Mouse (Mus musculus) pancreas, adult 10 weeks (tissue): ENCODE measurements around the gene Zc3h7b. TPM values are rescaled to one million over a fixed set of nuclear protein-coding genes. Genes with fewer than 3 reads are reported as not detected.

Experiments
- polyA plus RNA-seq: library from polyadenylated mRNA; stranded (reverse); fragments of 350-450 nt; fragmentation: Illumina TruSeq; extraction: RNeasy Lipid Tissue Mini Kit (QIAGEN cat#74804); gene quantifications from one replicate; pipeline ENCODE4 v1.2.3, GENCODE M21; 2015; ENCODE audit warnings: low read depth, low replicate concordance; ENCODE audit not compliant: insufficient read depth

Zc3h7b gene
- 7.7 TPM for polyA plus RNA-seq

DNA sequence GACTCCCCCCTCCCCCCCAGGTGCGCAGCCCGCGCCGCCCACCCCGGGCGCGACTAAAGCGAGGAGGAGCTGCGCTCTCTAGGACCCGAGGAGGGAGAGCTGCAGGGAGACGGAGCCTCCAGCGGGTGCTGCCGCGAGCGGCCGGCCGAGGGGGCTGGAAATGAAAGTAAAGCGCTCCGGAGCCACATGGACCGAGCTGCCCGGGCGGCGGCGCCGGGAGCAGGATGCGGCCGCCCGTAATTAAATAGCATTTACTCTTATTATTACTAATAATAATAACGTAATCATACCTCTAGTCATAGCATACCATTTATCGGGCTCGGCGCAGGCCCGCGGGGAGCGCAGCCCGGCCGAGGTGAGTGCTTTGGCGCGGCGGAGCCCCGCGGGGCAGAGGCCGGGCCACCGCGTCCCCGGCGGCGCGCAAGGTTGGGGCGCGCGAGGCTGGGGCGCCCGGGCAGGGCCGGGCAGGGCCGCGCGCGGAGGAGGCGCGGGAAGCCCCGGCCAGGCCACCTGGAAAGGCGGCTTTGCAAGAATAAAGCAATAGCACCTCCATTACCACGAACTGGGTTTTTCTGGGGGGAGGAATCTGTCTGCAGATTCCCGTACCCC is at the start of gene Zc3h7b, which contains the start of gene Rangap1:
TSS of gene Zc3h7b (plus strand) at position 66 of the 609 bp plus-strand sequence.
TSS of gene Rangap1 (minus strand) at position 539 of the 609 bp plus-strand sequence.

DNA sequence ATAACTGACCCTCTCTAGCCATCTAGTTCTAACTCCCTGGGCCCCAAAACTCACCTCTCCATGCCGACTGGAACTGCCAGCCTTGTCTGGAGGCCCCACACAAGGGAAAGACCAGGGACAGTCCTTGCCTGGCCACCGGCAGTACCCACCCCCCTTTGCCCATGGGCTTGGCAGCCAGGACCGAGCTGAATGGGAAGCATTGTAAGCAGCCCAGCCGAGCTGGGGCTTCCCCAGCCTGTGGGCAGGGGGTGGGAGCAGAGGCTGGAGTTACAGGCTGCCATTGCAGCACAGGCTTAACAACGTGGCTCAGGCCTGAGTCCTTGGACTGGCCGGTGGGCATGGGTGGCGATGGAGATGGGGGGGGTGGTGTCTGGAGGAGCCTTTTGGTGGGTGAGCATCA is 47.7 kb upstream of the Zc3h7b start, which contains the start of gene Chadl:
TSS of gene Chadl (minus strand) at position 113 of the 400 bp plus-strand sequence.

DNA sequence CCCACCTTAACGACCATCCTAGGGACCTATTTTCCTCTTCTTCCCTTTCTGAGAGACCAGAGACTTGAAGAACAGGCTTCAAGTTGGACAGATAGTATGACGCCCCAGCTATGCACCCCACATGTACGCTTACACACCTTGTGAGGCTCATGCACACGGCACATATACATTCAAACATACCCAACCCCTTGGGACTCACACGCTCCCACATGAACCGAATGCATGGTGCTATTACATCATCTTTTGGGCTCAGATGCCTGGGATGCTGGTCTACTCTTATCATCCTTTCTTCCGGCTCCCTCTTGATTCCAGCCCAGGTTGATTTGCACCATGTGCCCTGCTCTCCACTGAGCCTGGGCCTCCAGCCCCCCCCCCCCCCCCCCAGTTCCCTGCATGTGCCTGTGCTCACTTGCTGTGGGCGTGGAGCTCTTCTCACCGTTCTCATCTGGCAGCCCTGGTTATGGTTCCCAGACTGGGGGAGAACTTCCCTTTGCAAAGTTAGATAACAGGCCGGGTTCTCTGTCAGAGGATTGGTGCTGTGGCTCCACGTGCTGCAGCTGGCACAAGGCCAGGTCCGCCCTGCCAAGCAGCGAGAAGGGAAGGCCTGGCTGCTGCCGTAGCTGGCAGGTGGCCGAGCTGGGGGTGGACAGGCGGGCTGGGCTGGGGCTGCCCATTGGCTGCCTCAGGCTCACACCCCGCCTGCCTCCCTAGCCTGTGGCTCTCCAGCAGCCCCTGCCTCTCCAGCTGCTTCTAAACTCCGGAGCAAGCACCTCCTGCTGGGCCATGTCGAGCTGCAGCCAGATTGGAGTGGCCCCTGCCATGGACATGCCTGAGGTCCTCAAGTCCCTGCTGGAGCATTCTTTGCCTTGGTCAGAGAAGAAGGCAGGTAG is 57.4 kb downstream of the Zc3h7b start, which contains the start of gene Tef:
TSS of gene Tef (plus strand) at position 421 of the 890 bp plus-strand sequence.

Other genes with a start within 250 kb of the Zc3h7b start
- 11.7 TPM for gene Ep300, start 159.7 kb upstream of the Zc3h7b start, polyA plus RNA-seq
- gene L3mbtl2, start 81.2 kb upstream of the Zc3h7b start, polyA plus RNA-seq, result 4.5 TPM
- 1.5 TPM for gene Chadl, start 47.8 kb upstream of the Zc3h7b start, polyA plus RNA-seq
- gene Rangap1, start 473 bp downstream of the Zc3h7b start, polyA plus RNA-seq, result 7.8 TPM
- 14.2 TPM for gene Tef, start 57.4 kb downstream of the Zc3h7b start, polyA plus RNA-seq
- gene Tob2, start 113.7 kb downstream of the Zc3h7b start, polyA plus RNA-seq, result 5.4 TPM
- 11.9 TPM for gene Phf5a, start 126.9 kb downstream of the Zc3h7b start, polyA plus RNA-seq
- 36.1 TPM for gene Aco2, start 127.3 kb downstream of the Zc3h7b start, polyA plus RNA-seq
- 4.1 TPM for gene Polr3h, start 181.2 kb downstream of the Zc3h7b start, polyA plus RNA-seq
- gene Csdc2, start 191.7 kb downstream of the Zc3h7b start, polyA plus RNA-seq, result 0.96 TPM
- 5.2 TPM for gene Pmm1, start 215.9 kb downstream of the Zc3h7b start, polyA plus RNA-seq
- not detected for gene 1700029P11Rik, start 235.5 kb downstream of the Zc3h7b start, polyA plus RNA-seq
- 14.2 TPM for gene Xrcc6, start 242.8 kb downstream of the Zc3h7b start, polyA plus RNA-seq